Mouse (Mus musculus) hindbrain, embryonic 12.5 days (tissue): ENCODE measurements at regions not wholly inside any gene's neighbourhood (a gene's known extent, or its start where the extent isn't known, plus 50 kb on each side); places are given as distances from the start of the nearest gene placed in this dataset.

Experiments
- ATAC-seq: fragments of 200-750 bp; cut with Nextera tagmentation; 2 replicates; pipeline ENCODE4 v1.8.0; 2017; ENCODE audit warnings: moderate TSS enrichment; ENCODE audit not compliant: low FRiP score
- H3K27ac ChIP-seq: fragments of 300-500 bp; sonication (generic); 2 replicates; pipeline ENCODE4 v1.5.1; 2016; ENCODE audit warnings: mild to moderate bottlenecking
- H3K27me3 ChIP-seq: fragments of 300-500 bp; sonication (generic); 2 replicates; pipeline ENCODE4 v1.6.1; 2016; ENCODE audit warnings: mild to moderate bottlenecking
- H3K36me3 ChIP-seq: fragments of 300-500 bp; sonication (generic); 2 replicates; pipeline ENCODE4 v1.6.1; 2016; ENCODE audit warnings: mild to moderate bottlenecking
- H3K4me1 ChIP-seq: fragments of 300-500 bp; sonication (generic); 2 replicates; pipeline ENCODE4 v1.6.1; 2016
- H3K4me2 ChIP-seq: fragments of 300-500 bp; sonication (generic); replicated peaks from 2 replicates; pipeline ENCODE4 v1.6.1; 2016; ENCODE audit warnings: mild to moderate bottlenecking
- H3K4me3 ChIP-seq: fragments of 300-500 bp; sonication (generic); 2 replicates; pipeline ENCODE4 v1.5.1; 2016; ENCODE audit warnings: mild to moderate bottlenecking
- H3K9ac ChIP-seq: fragments of 300-500 bp; sonication (generic); 2 replicates; pipeline ENCODE4 v1.6.1; 2016; ENCODE audit warnings: mild to moderate bottlenecking, moderate library complexity
- H3K9me3 ChIP-seq: fragments of 300-500 bp; sonication (generic); replicated peaks from 2 replicates; pipeline ENCODE4 v1.6.1; 2016; ENCODE audit warnings: mild to moderate bottlenecking
- WGBS: fragments of 180-500 bp; shearing (Covaris S2); methylation state at CpG from one replicate; pipeline ENCODE4 v1.1.7; 2016; 5-methylcytosine and 5-hydroxymethylcytosine counted together

- no peaks in the 10 kb centered on the region for H3K9me3 ChIP-seq
- H3K4me3 ChIP-seq = no peak overlapping the region
- H3K4me2 ChIP-seq = no peak overlapping the region
- no peak overlapping the region for H3K9ac ChIP-seq
- H3K27me3 ChIP-seq = no peaks in the 10 kb centered on the region
- no peaks in the 10 kb centered on the region for H3K4me1 ChIP-seq
- H3K27ac ChIP-seq = no peak overlapping the region
- 93% methylated on average over 7 of the region's 7 CpGs for WGBS
- H3K36me3 ChIP-seq = no peaks in the 10 kb centered on the region
- ATAC-seq = no peak
These were observed 50.9 kb upstream of the Cbln4 start for GRCm38 (mm10) chr2:172094159-172094558.

- ATAC-seq = no peak
- Histone ChIP-seq H3K4me1 (peaks cover 6% of the 10 kb centered on the region; the same call in 1 of the 2 replicates), H3K27ac (no peak overlapping the region), H3K9me3 (no peaks in the 10 kb centered on the region), H3K36me3 (no peaks in the 10 kb centered on the region), H3K9ac (no peak overlapping the region), H3K27me3 (no peaks in the 10 kb centered on the region), H3K4me3 (no peak overlapping the region), H3K4me2 (no peak overlapping the region)
- 69% methylated on average over 18 of the region's 18 CpGs for WGBS
These were observed 60.8 kb upstream of the Cbln4 start for GRCm38 (mm10) chr2:172103881-172104655.

GRCm38 (mm10) chr2:172105241-172105640 lies 62.0 kb upstream of the Cbln4 start:
- 50% methylated on average over 10 of the region's 10 CpGs for WGBS
- H3K4me1 ChIP-seq = peaks cover 6% of the 10 kb centered on the region; the same call in 1 of the 2 replicates
- H3K36me3 ChIP-seq = no peaks in the 10 kb centered on the region
- H3K27ac ChIP-seq = no peak overlapping the region
- no peaks in the 10 kb centered on the region for H3K27me3 ChIP-seq
- no peak overlapping the region for H3K9ac ChIP-seq
- peak; percentile 43; the same call in 1 of the 2 replicates for ATAC-seq
- no peaks in the 10 kb centered on the region for H3K9me3 ChIP-seq
- no peak overlapping the region for H3K4me2 ChIP-seq
- no peak overlapping the region for H3K4me3 ChIP-seq

- ATAC-seq = no peak
- Histone ChIP-seq H3K9me3 (no peaks in the 10 kb centered on the region), H3K9ac (no peak overlapping the region), H3K4me3 (no peak overlapping the region), H3K27ac (no peak overlapping the region), H3K27me3 (no peaks in the 10 kb centered on the region), H3K4me1 (0 out of 2 replicates have a peak, but pooled peaks cover under 1% of the 10 kb centered on the region), H3K36me3 (no peaks in the 10 kb centered on the region), H3K4me2 (no peak overlapping the region)
- 53% methylated on average over 3 of the region's 3 CpGs for WGBS
These were observed 67.4 kb upstream of the Cbln4 start for GRCm38 (mm10) chr2:172110706-172111105.

GRCm38 (mm10) chr2:172113639-172114038 lies 70.4 kb upstream of the Cbln4 start:
- no peak for ATAC-seq
- Histone ChIP-seq H3K36me3 (no peaks in the 10 kb centered on the region), H3K4me1 (no peaks in the 10 kb centered on the region), H3K9ac (no peak overlapping the region), H3K4me3 (no peak overlapping the region), H3K9me3 (no peaks in the 10 kb centered on the region), H3K27ac (no peak overlapping the region), H3K4me2 (no peak overlapping the region), H3K27me3 (no peaks in the 10 kb centered on the region)
- 92% methylated on average over 13 of the region's 13 CpGs for WGBS

GRCm38 (mm10) chr2:172115604-172116206 lies 72.4 kb upstream of the Cbln4 start:
- H3K27me3 ChIP-seq = no peaks in the 10 kb centered on the region
- no peak overlapping the region for H3K9ac ChIP-seq
- no peaks in the 10 kb centered on the region for H3K4me1 ChIP-seq
- WGBS = 57% methylated on average over 10 of the region's 10 CpGs
- no peak overlapping the region for H3K27ac ChIP-seq
- H3K4me3 ChIP-seq = no peak overlapping the region
- no peak for ATAC-seq
- 0 out of 2 replicates have a peak overlapping the region, but pooled peaks have one; percentile 8 for H3K4me2 ChIP-seq
- H3K36me3 ChIP-seq = no peaks in the 10 kb centered on the region
- no peaks in the 10 kb centered on the region for H3K9me3 ChIP-seq

GRCm38 (mm10) chr2:172127517-172127916 lies 84.3 kb upstream of the Cbln4 start:
- no peak overlapping the region for H3K9ac ChIP-seq
- no peaks in the 10 kb centered on the region for H3K4me1 ChIP-seq
- H3K4me3 ChIP-seq = no peak overlapping the region
- no peaks in the 10 kb centered on the region for H3K9me3 ChIP-seq
- no peaks in the 10 kb centered on the region for H3K27me3 ChIP-seq
- H3K27ac ChIP-seq = no peak overlapping the region
- no peak for ATAC-seq
- no peaks in the 10 kb centered on the region for H3K36me3 ChIP-seq
- 72% methylated on average over 2 of the region's 2 CpGs for WGBS
- no peak overlapping the region for H3K4me2 ChIP-seq

GRCm38 (mm10) chr2:172131232-172131631 lies 88.0 kb upstream of the Cbln4 start:
- no peaks in the 10 kb centered on the region for H3K27me3 ChIP-seq
- no peak overlapping the region for H3K4me2 ChIP-seq
- no peaks in the 10 kb centered on the region for H3K9me3 ChIP-seq
- no peak overlapping the region for H3K4me3 ChIP-seq
- no peak overlapping the region for H3K27ac ChIP-seq
- H3K4me1 ChIP-seq = no peaks in the 10 kb centered on the region
- ATAC-seq = no peak
- WGBS = 25% methylated on average over 1 of the region's 1 CpGs
- no peaks in the 10 kb centered on the region for H3K36me3 ChIP-seq
- no peak overlapping the region for H3K9ac ChIP-seq

- WGBS = 77% methylated on average over 15 of the region's 15 CpGs
- no peak overlapping the region for H3K9ac ChIP-seq
- H3K36me3 ChIP-seq = no peaks in the 10 kb centered on the region
- no peak overlapping the region for H3K27ac ChIP-seq
- H3K27me3 ChIP-seq = no peaks in the 10 kb centered on the region
- no peak overlapping the region for H3K4me3 ChIP-seq
- no peaks in the 10 kb centered on the region for H3K4me1 ChIP-seq
- ATAC-seq = no peak
- H3K9me3 ChIP-seq = no peaks in the 10 kb centered on the region
- H3K4me2 ChIP-seq = no peak overlapping the region
These were observed 89.5 kb upstream of the Cbln4 start for GRCm38 (mm10) chr2:172132623-172133332.

GRCm38 (mm10) chr2:172140080-172140479 lies 96.8 kb upstream of the Cbln4 start:
- H3K27me3 ChIP-seq = no peaks in the 10 kb centered on the region
- H3K4me2 ChIP-seq = no peak overlapping the region
- ATAC-seq = no peak
- no peak overlapping the region for H3K27ac ChIP-seq
- H3K4me3 ChIP-seq = no peak overlapping the region
- 40% methylated on average over 6 of the region's 6 CpGs for WGBS
- H3K9me3 ChIP-seq = no peaks in the 10 kb centered on the region
- H3K4me1 ChIP-seq = peaks cover 4% of the 10 kb centered on the region
- H3K9ac ChIP-seq = no peak overlapping the region
- no peaks in the 10 kb centered on the region for H3K36me3 ChIP-seq

GRCm38 (mm10) chr2:172143269-172143668 lies 100.0 kb upstream of the Cbln4 start:
- Histone ChIP-seq H3K4me2 (no peak overlapping the region), H3K27me3 (no peaks in the 10 kb centered on the region), H3K36me3 (no peaks in the 10 kb centered on the region), H3K27ac (no peak overlapping the region), H3K4me3 (no peak overlapping the region), H3K9ac (no peak overlapping the region), H3K4me1 (peaks cover 4% of the 10 kb centered on the region), H3K9me3 (no peaks in the 10 kb centered on the region)
- WGBS = 31% methylated on average over 9 of the region's 9 CpGs
- ATAC-seq = no peak

- 90% methylated on average over 4 of the region's 4 CpGs for WGBS
- Histone ChIP-seq H3K4me3 (no peak overlapping the region), H3K27ac (no peak overlapping the region), H3K4me1 (no peaks in the 10 kb centered on the region), H3K27me3 (no peaks in the 10 kb centered on the region), H3K36me3 (no peaks in the 10 kb centered on the region), H3K9me3 (0 out of 2 replicates have a peak, but pooled peaks cover 2% of the 10 kb centered on the region), H3K4me2 (no peak overlapping the region), H3K9ac (no peak overlapping the region)
- no peak for ATAC-seq
These were observed 99.6 kb upstream of the Mc3r start for GRCm38 (mm10) chr2:172148736-172149135.
